Mouse (Mus musculus) midbrain, embryonic 11.5 days (tissue): Measurements from ENCODE around the gene Hbp1. TPM values are rescaled to one million over a fixed set of nuclear protein-coding genes. Genes with fewer than 3 reads are reported as not detected.

Experiments
- ATAC-seq: fragments of 200-750 bp; cut with Nextera tagmentation; 2 replicates; pipeline ENCODE4 v1.8.0; 2017; ENCODE audit warnings: moderate TSS enrichment, moderate library complexity; ENCODE audit not compliant: low FRiP score
- DNase-seq: peaks from one replicate; pipeline ENCODE4 v3.0.0; 2015; ENCODE audit warnings: low spot score; ENCODE audit errors: missing footprints
- H3K27ac ChIP-seq: fragments of 300-500 bp; sonication (generic); 2 replicates; pipeline ENCODE4 v1.5.1; 2014; ENCODE audit warnings: low read depth, low read length
- H3K27me3 ChIP-seq: fragments of 300-500 bp; sonication (generic); 2 replicates; pipeline ENCODE4 v1.6.1; 2014; ENCODE audit warnings: mild to moderate bottlenecking, low read length, moderate library complexity, mixed read lengths; ENCODE audit not compliant: control insufficient read depth, insufficient read depth
- H3K36me3 ChIP-seq: fragments of 300-500 bp; sonication (generic); 2 replicates; pipeline ENCODE4 v1.6.1; 2014; ENCODE audit warnings: mild to moderate bottlenecking, low read length, moderate library complexity, mixed read lengths; ENCODE audit not compliant: control insufficient read depth, insufficient read depth
- H3K4me1 ChIP-seq: fragments of 300-500 bp; sonication (generic); 2 replicates; pipeline ENCODE4 v1.6.1; 2014; ENCODE audit warnings: low read length; ENCODE audit not compliant: control insufficient read depth, insufficient read depth
- H3K4me2 ChIP-seq: fragments of 300-500 bp; sonication (generic); 2 replicates; pipeline ENCODE4 v1.6.1; 2014; ENCODE audit warnings: mild to moderate bottlenecking, moderate library complexity
- H3K4me3 ChIP-seq: fragments of 300-500 bp; sonication (generic); 2 replicates; pipeline ENCODE4 v1.5.1; 2014; ENCODE audit warnings: low read depth, low read length
- H3K9ac ChIP-seq: fragments of 300-500 bp; sonication (generic); 2 replicates; pipeline ENCODE4 v1.6.1; 2014; ENCODE audit warnings: low read length
- H3K9me3 ChIP-seq: fragments of 300-500 bp; sonication (generic); 2 replicates; pipeline ENCODE4 v1.6.1; 2016; ENCODE audit warnings: low read length; ENCODE audit not compliant: control insufficient read depth
- WGBS: fragments of 180-500 bp; shearing (Covaris S2); extraction: QIAGEN DNeasy Blood & Tissue Kit; methylation state at CpG from one replicate; pipeline ENCODE4 v1.1.7; 2014; 5-methylcytosine and 5-hydroxymethylcytosine counted together
- polyA plus RNA-seq: library from polyadenylated mRNA; unstranded; fragments of >200 nt; fragmentation: Nextera tagmentation; extraction: Ambion mirVana; gene quantifications from 2 replicates; pipeline ENCODE4 v1.2.1, GENCODE M21; 2014

Hbp1 gene
- polyA plus RNA-seq, 1 experiment from 2014 or later = 88.8 TPM

- no peak overlapping the region for H3K4me2 ChIP-seq
- H3K27me3 ChIP-seq = no peaks in the 10 kb centered on the region
- 50% methylated on average over 6 of the region's 6 CpGs for WGBS
- H3K4me1 ChIP-seq = no peaks in the 10 kb centered on the region; the same call in 1 of the 2 replicates
- DNase-seq = peak; percentile 72
- H3K4me3 ChIP-seq = no peak overlapping the region
- peak; percentile 66 for ATAC-seq
- no peak overlapping the region; the same call in 1 of the 2 replicates for H3K9ac ChIP-seq
- H3K36me3 ChIP-seq = no peaks in the 10 kb centered on the region
- no peak overlapping the region for H3K27ac ChIP-seq
- H3K9me3 ChIP-seq = no peaks in the 10 kb centered on the region
These were observed 44.4 kb downstream of the Hbp1 start for GRCm38 (mm10) chr12:31905696-31906551.

- Histone ChIP-seq H3K9ac (no peak overlapping the region), H3K9me3 (no peaks in the 10 kb centered on the region), H3K27me3 (no peaks in the 10 kb centered on the region), H3K27ac (no peak overlapping the region), H3K36me3 (no peaks in the 10 kb centered on the region), H3K4me1 (peaks cover 15% of the 10 kb centered on the region), H3K4me3 (no peak overlapping the region), H3K4me2 (no peak overlapping the region)
- DNase-seq = no peak
- 73% methylated on average over 4 of the region's 4 CpGs for WGBS
- no peak for ATAC-seq
These were observed 49.9 kb downstream of the Hbp1 start for GRCm38 (mm10) chr12:31900391-31900914.

DNA sequence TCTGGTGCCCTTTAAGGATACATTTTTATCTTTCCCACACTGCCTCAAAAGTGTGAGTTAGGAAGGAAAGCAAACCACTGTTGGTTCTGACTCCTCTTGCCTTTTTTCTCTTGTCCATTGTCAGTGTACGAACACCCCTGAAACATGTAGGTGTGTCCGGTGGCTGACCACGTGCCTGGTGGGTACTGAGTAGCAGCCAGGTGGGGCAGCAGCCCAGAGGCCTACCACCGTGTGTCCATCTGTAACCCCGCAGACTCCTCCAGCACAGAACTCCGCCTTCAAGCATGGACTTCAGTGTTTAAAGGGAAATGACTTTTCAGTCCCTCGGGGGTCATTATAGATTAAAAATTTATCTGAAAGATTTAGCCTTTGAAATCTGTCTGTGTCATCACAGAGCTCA, 52.9 kb downstream of the Hbp1 start:
- H3K27ac ChIP-seq = no peak overlapping the region
- H3K9ac ChIP-seq = no peak overlapping the region
- no peaks in the 10 kb centered on the region for H3K27me3 ChIP-seq
- H3K4me1 ChIP-seq = peaks cover 22% of the 10 kb centered on the region
- no peak overlapping the region for H3K4me3 ChIP-seq
- H3K9me3 ChIP-seq = no peaks in the 10 kb centered on the region
- no peak for ATAC-seq
- no peak overlapping the region for H3K4me2 ChIP-seq
- H3K36me3 ChIP-seq = no peaks in the 10 kb centered on the region
- no peak for DNase-seq
- WGBS = 66% methylated on average over 7 of the region's 7 CpGs

DNA sequence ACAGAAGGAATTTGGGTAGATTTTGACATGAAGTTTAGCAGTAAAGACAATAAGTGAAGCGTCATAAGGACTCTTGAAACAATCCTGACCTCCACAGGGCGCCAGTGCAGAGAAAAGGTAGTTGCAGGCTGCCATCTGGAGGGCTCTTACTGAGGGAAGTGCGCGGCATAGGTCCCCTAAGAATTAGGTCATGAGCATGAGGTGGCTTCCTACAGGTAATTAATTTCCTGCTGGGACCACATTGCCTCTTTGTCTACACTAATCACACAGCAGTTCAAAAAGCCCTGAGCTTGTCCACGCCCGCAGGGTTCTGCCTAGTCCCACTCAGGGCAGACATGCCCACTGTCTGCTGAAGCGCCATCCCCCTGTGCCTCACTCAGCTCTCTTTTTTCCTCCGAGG, 53.3 kb downstream of the Hbp1 start:
- ATAC-seq = 0 out of 2 replicates have a peak, but pooled peaks have one; percentile 41
- H3K4me1 ChIP-seq = peaks cover 22% of the 10 kb centered on the region
- H3K9ac ChIP-seq = no peak overlapping the region
- 24% methylated on average over 8 of the region's 8 CpGs for WGBS
- no peaks in the 10 kb centered on the region for H3K9me3 ChIP-seq
- H3K36me3 ChIP-seq = no peaks in the 10 kb centered on the region
- DNase-seq = peak; percentile 87
- no peak overlapping the region for H3K4me2 ChIP-seq
- no peak overlapping the region for H3K4me3 ChIP-seq
- H3K27me3 ChIP-seq = no peaks in the 10 kb centered on the region
- H3K27ac ChIP-seq = no peak overlapping the region

DNA sequence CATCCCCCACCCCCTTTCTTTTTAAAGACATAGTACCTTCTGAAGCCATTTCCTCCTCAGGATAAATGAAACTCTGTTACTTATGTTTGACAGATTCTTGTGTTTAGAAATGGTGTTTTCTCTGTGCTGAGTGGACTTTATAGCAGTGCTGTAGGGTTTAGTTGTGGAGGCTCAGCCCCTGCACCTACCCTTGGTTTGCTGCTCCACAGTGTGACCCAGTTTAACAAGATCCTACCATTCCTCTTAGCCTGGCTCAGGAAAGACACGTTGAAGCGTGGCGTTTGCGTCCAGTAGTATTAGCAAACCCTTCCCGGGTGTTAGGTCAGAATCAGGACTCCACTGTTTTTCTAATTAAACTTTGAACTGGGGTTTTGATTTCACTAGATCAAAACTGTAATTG, 54.0 kb downstream of the Hbp1 start:
- Histone ChIP-seq H3K4me3 (no peak overlapping the region), H3K9me3 (no peaks in the 10 kb centered on the region), H3K36me3 (no peaks in the 10 kb centered on the region), H3K9ac (no peak overlapping the region), H3K27ac (no peak overlapping the region; the same call in 1 of the 2 replicates), H3K4me1 (peaks cover 22% of the 10 kb centered on the region), H3K4me2 (no peak overlapping the region), H3K27me3 (no peaks in the 10 kb centered on the region)
- DNase-seq (peak; percentile 87), ATAC-seq (no peak)
- WGBS = 13% methylated on average over 5 of the region's 5 CpGs

DNA sequence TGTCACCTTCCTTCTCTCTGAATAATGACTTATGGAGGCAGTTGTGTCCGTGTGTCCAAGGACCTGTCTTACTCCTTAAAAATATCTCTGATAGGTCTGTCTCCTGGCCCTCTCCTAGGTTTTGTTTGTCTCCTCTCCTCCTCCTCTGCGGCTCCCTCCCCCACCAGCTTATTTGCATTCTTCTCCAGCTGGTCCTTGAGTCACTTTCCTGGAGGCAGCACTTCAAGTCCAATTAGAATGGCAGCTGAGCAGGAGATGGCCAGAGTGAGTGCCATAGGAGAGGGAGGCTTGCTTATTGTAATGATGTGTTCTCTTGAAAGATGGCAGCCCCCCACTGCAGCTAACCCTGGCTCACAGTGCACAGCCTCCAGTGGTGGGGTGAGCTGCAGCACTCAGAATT, 54.4 kb downstream of the Hbp1 start:
- ATAC-seq (peak; percentile 83), DNase-seq (peak; percentile 83)
- Histone ChIP-seq H3K36me3 (no peaks in the 10 kb centered on the region), H3K27me3 (no peaks in the 10 kb centered on the region), H3K4me3 (no peak overlapping the region), H3K4me2 (no peak overlapping the region), H3K9me3 (no peaks in the 10 kb centered on the region), H3K9ac (no peak overlapping the region), H3K4me1 (peaks cover 22% of the 10 kb centered on the region), H3K27ac (no peak overlapping the region; the same call in 1 of the 2 replicates)
- WGBS = 0% methylated on average over 2 of the region's 2 CpGs

- H3K27me3 ChIP-seq = no peaks in the 10 kb centered on the region
- DNase-seq (peak; percentile 89), ATAC-seq (peak; percentile 60)
- 25% methylated on average over 8 of the region's 8 CpGs for WGBS
- peaks cover 22% of the 10 kb centered on the region for H3K4me1 ChIP-seq
- no peak overlapping the region for H3K4me2 ChIP-seq
- H3K9ac ChIP-seq = no peak overlapping the region
- peak overlapping the region; percentile 16; the same call in 1 of the 2 replicates for H3K27ac ChIP-seq
- H3K9me3 ChIP-seq = no peaks in the 10 kb centered on the region
- H3K36me3 ChIP-seq = no peaks in the 10 kb centered on the region
- no peak overlapping the region for H3K4me3 ChIP-seq
These were observed 55.1 kb downstream of the Hbp1 start for GRCm38 (mm10) chr12:31895095-31895734.

DNA sequence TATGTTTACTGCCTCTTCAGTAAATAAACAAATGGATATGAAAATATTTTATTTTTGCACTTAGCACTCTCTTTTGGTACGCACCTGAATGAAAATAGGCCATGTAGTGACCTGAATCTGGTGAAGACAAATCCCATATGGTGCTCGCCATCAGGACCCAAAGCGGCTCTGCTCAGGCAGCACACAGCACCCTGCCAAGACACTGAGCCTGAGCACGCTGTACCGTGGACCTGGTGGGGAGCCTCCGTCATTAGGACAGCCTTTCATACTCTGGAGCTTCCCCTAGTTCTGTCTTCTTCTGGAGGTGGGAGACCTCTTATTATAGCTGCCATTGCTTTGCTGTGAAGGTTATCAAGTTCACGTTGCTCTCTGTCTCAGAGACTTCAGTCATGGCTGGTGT, 57.6 kb downstream of the Hbp1 start:
- H3K4me1 ChIP-seq = peaks cover 22% of the 10 kb centered on the region
- DNase-seq (no peak), ATAC-seq (no peak)
- 88% methylated on average over 7 of the region's 7 CpGs for WGBS
- no peaks in the 10 kb centered on the region for H3K36me3 ChIP-seq
- no peaks in the 10 kb centered on the region for H3K9me3 ChIP-seq
- H3K9ac ChIP-seq = no peak overlapping the region
- no peak overlapping the region for H3K4me3 ChIP-seq
- H3K27ac ChIP-seq = no peak overlapping the region
- no peak overlapping the region for H3K4me2 ChIP-seq
- no peaks in the 10 kb centered on the region for H3K27me3 ChIP-seq

DNA sequence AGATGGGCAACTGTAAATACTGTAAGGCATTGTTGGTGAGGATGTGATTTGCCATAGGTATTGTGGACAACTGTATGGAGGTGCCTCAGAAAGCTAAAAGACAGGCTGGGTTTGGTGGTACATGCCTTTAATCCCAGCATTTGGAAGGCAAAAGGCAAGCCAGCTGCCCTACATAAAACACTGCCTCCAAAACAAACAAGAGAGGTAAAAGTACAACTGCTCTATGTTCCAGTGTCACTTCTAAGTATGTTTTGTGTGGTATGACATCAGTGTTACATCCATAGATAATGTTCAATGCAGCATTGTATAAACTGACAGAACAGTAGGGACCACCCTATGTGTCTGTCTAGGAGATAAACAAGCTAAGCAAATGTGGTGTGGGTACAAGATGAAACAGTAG, 58.3 kb downstream of the Hbp1 start:
- Histone ChIP-seq H3K27ac (no peak overlapping the region), H3K9me3 (no peaks in the 10 kb centered on the region), H3K36me3 (no peaks in the 10 kb centered on the region), H3K9ac (no peak overlapping the region), H3K4me3 (no peak overlapping the region), H3K27me3 (no peaks in the 10 kb centered on the region), H3K4me1 (peaks cover 22% of the 10 kb centered on the region), H3K4me2 (no peak overlapping the region)
- DNase-seq = no peak
- ATAC-seq = no peak
